Mouse (Mus musculus) testis, adult 2 months (tissue): ENCODE data around the gene Slc6a20a. TPM values are rescaled to one million over a fixed set of nuclear protein-coding genes. Genes with fewer than 3 reads are reported as not detected.

ENCODE experiments used
- H3K27ac ChIP-seq: fragments of 200-500 bp; 2 replicates; pipeline ENCODE4 v1.5.1; 2012; ENCODE audit warnings: low read depth, low read length; ENCODE audit not compliant: control insufficient read depth, insufficient read depth
- H3K27me3 ChIP-seq: fragments of 200-500 bp; 2 replicates; pipeline ENCODE4 v1.6.1; 2012; ENCODE audit warnings: mild to moderate bottlenecking, low read length, moderate library complexity; ENCODE audit not compliant: control insufficient read depth, insufficient read depth
- H3K36me3 ChIP-seq: fragments of 200-500 bp; 2 replicates; pipeline ENCODE4 v1.6.1; 2012; ENCODE audit warnings: mild to moderate bottlenecking, low read length; ENCODE audit not compliant: control insufficient read depth, insufficient read depth
- H3K4me1 ChIP-seq: fragments of 200-500 bp; 2 replicates; pipeline ENCODE4 v1.6.1; 2012; ENCODE audit warnings: low read length; ENCODE audit not compliant: control insufficient read depth, insufficient read depth
- H3K4me3 ChIP-seq: fragments of 200-500 bp; 2 replicates; pipeline ENCODE4 v1.5.1; 2012; ENCODE audit warnings: low read depth, mild to moderate bottlenecking, low read length, moderate library complexity, mixed read lengths; ENCODE audit not compliant: control insufficient read depth
- CTCF ChIP-seq: fragments of 200-500 bp; IDR thresholded peaks from 2 replicates; pipeline ENCODE4 v1.5.1; 2012; ENCODE audit warnings: low read depth, mild to moderate bottlenecking, inconsistent platforms, low read length, moderate library complexity; ENCODE audit not compliant: control insufficient read depth, insufficient read depth, insufficient replicate concordance
- POLR2A ChIP-seq: fragments of 200-500 bp; IDR thresholded peaks from 2 replicates; pipeline ENCODE4 v1.6.1; 2012; ENCODE audit warnings: low read depth, mild to moderate bottlenecking, inconsistent platforms, low read length, moderate library complexity; ENCODE audit not compliant: control insufficient read depth
- polyA plus RNA-seq: library from polyadenylated mRNA; depleted of rRNA; stranded (reverse); fragments of >200 nt; gene quantifications from 2 replicates; pipeline ENCODE4 v1.2.3, GENCODE M21; 2012

Slc6a20a gene
- polyA plus RNA-seq, 1 experiment, result 5.9 TPM

- Histone ChIP-seq H3K27ac (no peak overlapping the region), H3K4me3 (no peak overlapping the region), H3K36me3 (no peaks in the 10 kb centered on the region), H3K27me3 (no peaks in the 10 kb centered on the region), H3K4me1 (no peaks in the 10 kb centered on the region)
- TF ChIP-seq CTCF, result no peak
Observed at GRCm38 (mm10) chr9:123658981-123659380, 19.7 kb downstream of the Slc6a20a start.

- Histone ChIP-seq H3K4me1 (no peaks in the 10 kb centered on the region), H3K27ac (no peak overlapping the region), H3K4me3 (no peak overlapping the region), H3K27me3 (no peaks in the 10 kb centered on the region), H3K36me3 (no peaks in the 10 kb centered on the region)
- TF ChIP-seq CTCF (no peak), POLR2A (no peak)
Observed at GRCm38 (mm10) chr9:123657457-123657856, 21.2 kb downstream of the Slc6a20a start.

GRCm38 (mm10) chr9:123651369-123651768 is 27.3 kb downstream of the Slc6a20a start:
- no peaks in the 10 kb centered on the region for H3K36me3 ChIP-seq
- H3K27me3 ChIP-seq, result no peaks in the 10 kb centered on the region
- TF ChIP-seq CTCF, result no peak
- no peak for TF ChIP-seq POLR2A
- no peak overlapping the region for H3K27ac ChIP-seq
- H3K4me3 ChIP-seq, result no peak overlapping the region
- H3K4me1 ChIP-seq, result no peaks in the 10 kb centered on the region

- no peak for TF ChIP-seq POLR2A
- TF ChIP-seq CTCF, result no peak
- Histone ChIP-seq H3K36me3 (no peaks in the 10 kb centered on the region), H3K27me3 (no peaks in the 10 kb centered on the region), H3K4me3 (no peak overlapping the region), H3K27ac (no peak overlapping the region), H3K4me1 (no peaks in the 10 kb centered on the region)
Observed at GRCm38 (mm10) chr9:123649785-123650511, 28.7 kb downstream of the Slc6a20a start.

GRCm38 (mm10) chr9:123640106-123640505 is 38.6 kb downstream of the Slc6a20a start:
- no peak for TF ChIP-seq CTCF
- TF ChIP-seq POLR2A, result no peak
- Histone ChIP-seq H3K27me3 (no peaks in the 10 kb centered on the region), H3K4me1 (peaks cover 6% of the 10 kb centered on the region), H3K36me3 (no peaks in the 10 kb centered on the region), H3K27ac (no peak overlapping the region), H3K4me3 (no peak overlapping the region)

GRCm38 (mm10) chr9:123638668-123639089 is 40.0 kb downstream of the Slc6a20a start:
- H3K4me3 ChIP-seq, result no peak overlapping the region
- H3K27me3 ChIP-seq, result no peaks in the 10 kb centered on the region
- no peaks in the 10 kb centered on the region for H3K36me3 ChIP-seq
- H3K4me1 ChIP-seq, result peaks cover 6% of the 10 kb centered on the region
- H3K27ac ChIP-seq, result no peak overlapping the region
- no peak for TF ChIP-seq POLR2A
- TF ChIP-seq CTCF, result no peak

DNA sequence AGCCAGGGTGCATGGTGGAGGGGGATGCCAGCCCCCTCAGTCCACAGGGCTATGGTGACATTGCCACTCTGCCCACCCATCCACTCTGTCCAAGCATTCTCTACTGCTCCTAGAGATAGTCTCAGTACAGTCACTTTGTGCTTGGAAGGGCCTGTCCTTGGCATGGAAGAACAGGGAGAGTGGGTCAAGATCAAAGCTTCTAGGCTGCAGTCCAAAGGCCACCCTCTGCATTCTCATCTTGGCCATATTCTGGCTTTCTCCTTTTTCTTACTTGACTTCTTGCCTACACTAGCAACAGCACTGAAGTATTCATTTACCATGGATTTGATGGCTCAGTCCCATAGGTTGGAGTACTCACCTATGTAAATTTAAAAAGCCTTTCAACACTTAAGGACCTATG is 40.5 kb downstream of the Slc6a20a start:
- Histone ChIP-seq H3K27ac (no peak overlapping the region), H3K27me3 (no peaks in the 10 kb centered on the region), H3K4me3 (no peak overlapping the region), H3K4me1 (peaks cover 6% of the 10 kb centered on the region), H3K36me3 (no peaks in the 10 kb centered on the region)
- no peak for TF ChIP-seq POLR2A
- no peak for TF ChIP-seq CTCF
